Mouse (Mus musculus): ENCODE data around the gene Csnk1g1.

The Csnk1g1 gene

DNA sequence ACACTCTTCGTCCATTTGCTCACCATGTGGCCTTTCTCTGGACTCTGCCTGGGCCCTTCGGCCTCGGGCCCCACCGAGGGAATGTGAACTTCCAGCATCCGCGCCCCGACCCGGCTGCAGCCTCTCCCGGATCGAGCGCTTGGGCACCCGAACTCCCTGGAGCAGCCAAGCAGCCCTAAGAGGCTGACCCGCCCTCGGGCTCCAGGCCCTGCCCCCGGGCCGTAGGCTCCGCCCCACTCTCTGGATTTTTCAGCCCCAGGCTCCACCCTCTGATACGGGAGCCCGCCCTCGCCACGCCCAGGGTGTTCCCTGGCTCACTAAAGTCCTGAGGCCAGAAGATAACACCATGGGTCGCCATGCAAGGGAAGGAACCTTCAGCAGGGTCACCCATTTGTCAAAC, 160.9 kb downstream of the Csnk1g1 start, which contains the start of gene Snx22:
Gene Snx22 (minus strand): TSS at position 137 of the 400 bp plus-strand sequence.
- peak; percentile 88 to 92 for DNase-seq

DNA sequence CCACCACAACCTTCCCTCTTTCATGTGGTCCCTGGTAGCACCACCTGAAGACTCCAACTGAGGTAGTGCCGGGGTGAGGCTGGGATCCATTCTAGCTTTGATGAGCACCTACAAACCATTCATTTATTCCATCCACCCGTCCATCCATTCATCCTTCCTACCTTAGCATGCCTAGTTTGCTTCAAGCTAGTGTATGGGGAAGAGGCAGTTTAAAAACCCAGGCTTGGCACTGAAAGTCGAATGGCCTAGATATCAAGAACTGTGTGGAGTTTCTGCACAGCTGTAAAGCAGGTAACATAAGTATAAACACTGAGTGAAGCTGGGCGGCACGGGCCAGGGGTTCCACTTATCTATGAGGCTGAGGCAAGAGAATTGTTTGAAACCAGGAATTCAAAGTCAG, 161.4 kb downstream of the Csnk1g1 start:
- DNase-seq, result no peak

DNA sequence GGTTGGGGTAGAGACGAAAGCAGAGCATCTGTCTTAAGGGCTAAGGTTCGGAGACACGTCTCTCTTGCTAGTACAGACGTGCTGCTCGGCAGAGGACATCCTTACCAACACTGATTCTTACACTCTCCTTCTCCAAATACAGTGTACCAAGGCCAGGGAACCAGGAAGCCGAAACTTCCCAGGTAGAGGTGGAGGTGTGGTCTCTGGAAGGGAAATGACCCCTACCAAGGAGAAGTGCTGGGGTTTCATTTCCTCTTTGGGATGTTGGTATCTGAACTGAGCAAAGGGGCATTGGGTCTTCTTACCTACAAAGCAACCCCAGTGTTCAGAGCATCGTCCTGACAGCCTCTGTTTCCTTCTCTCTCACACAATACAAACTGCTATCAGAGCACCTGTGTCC, 164.0 kb downstream of the Csnk1g1 start:
- DNase-seq, result no peak

DNA sequence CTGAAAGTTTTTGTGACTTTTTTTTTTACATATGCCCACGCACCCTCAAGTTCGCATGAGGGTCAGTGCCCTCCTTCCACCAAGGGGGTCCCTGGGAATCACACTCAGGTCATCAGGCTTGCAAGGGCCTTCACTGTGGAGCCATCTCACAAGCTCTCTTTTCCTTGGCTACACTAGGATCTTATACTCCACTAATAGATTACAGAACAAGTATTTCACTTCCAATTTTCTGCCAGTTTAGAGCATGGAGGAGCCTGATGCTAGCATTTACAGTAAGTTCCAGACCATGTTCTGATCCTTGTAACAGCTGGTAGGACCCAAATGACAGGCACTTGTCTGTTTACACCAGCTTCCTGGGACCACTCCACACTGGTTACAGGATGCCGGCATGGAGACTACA, 169.3 kb downstream of the Csnk1g1 start:
- DNase-seq, result no peak

DNA sequence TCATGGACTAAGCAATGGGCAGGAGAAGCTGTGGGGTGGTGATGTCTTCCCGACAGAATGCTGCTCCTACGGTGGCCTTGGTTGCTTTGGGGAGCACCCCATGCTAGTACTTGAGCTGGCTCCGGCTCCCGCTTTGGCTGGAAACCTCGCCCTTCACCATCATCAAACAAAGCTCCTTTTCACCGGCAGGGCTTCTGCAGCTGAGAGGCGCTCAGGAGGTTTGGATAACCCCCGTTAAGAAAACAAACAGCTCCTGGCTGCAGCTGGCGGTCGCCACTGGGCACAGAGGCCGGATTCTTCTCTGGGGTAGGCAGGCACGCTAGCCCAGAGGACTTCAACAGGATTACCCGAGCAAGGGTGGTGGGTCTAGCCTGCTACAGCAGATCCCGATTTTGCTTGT, 169.8 kb downstream of the Csnk1g1 start:
- DNase-seq, result no peak

DNA sequence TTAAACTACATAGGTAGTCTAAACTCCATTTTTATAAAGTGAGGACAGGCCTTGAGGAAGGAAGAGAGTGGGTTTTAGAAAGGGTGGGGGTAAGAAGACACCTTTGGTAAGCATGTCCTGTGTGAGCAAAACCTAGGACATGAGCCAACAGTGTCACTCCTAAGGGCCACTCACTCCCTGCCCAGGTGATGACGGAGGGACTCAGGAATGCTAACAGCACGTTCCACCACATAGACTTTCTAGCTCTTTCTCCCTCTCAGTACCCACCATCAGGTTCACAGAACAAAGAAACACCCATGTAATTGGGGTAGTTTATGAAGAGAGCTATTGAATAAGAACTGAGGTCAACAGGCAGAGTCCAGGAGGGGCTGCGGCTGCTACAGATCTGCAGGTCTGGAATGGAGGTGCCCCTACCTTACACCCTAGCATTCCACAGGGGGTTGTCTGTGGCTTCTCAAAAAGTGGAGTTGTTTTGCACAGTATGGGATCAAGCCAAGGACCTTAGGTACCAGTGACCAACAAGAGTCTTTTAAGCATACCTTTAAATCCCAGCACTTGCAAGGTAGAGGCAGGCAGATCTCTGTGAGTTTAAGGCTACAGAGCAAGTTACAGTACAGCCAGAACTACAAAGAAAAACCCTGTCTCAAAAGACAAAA, 172.2 kb downstream of the Csnk1g1 start:
- DNase-seq, result no peak

DNA sequence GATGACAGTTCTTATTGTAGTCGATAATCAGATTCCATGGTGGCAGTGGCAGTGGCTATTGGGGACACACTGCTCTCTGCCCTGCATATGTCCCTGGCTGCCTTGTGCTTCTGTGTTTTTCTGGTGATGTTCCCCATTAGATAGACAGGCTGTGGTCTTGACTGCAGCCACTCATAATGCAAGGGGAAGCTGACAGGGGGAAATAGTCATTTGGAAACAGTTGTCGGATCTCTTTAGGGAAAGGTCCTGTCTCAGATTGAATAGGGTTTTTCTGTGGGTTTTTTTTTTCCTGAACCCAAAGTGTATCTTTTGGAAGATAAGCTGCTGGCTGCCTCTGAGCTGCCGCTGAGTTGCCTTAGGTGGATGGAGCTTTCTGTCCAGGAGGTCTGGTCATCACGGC, 173.3 kb downstream of the Csnk1g1 start:
- no peak for DNase-seq

DNA sequence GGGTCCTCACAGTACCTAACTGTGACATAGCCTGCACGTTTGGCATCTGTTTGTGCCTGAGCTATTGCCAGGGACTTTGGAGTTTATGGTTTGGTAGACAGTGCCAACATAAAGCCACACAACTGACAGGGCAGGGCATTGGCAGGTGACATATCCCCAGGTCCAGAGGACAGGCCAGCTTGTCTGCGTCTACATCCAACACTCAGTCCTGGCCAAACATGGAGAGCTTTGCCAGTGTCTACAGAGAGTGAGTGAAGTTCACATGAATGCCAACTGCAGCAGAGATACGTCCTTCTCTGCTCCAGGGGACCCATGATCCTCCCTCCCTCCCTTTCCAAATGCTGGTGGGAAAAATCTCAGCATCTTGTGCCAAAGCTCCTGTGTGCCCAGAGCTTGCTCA, 175.4 kb downstream of the Csnk1g1 start:
- DNase-seq, result no peak

DNA sequence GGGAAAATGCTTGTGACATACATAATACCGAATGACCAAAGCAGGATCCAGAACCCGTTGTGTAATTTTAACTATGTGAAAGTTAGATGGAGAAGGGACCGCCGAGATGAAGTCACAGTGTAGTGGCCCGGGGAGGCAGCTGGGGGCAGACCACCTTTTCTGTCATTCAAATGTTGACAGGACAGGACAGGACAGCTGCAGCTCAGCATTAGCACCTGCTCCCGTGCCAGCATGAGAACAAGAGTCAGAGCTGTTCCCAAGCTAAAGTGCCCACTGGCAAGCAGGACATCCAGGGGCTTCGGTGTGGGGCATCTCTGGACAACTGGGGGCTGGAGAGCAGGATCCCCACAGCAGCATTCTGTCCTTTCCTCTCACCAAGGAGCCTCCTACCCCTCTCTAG, 178.3 kb downstream of the Csnk1g1 start:
- no peak for DNase-seq

DNA sequence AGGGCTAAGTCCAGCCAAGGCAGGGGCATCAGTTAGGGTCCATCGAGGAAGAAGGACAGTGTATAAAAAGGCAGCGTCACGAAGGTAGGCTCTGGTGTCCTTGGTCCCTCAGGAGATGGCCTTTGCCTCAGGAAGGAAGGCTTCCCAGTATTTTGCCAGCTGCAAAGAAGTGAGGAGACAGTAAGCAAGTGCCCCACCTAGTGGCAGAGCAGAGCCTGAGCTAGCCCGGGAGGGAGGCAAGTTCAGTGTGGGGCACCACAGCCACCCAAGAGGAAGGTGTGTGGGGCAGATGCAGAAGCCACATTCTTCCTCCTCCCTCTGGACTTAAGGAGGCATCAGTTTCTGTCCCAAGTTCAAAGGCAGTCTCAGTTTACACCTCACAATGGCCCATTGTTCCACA, 179.7 kb downstream of the Csnk1g1 start:
- DNase-seq, result peak; percentile 49 to 74

DNA sequence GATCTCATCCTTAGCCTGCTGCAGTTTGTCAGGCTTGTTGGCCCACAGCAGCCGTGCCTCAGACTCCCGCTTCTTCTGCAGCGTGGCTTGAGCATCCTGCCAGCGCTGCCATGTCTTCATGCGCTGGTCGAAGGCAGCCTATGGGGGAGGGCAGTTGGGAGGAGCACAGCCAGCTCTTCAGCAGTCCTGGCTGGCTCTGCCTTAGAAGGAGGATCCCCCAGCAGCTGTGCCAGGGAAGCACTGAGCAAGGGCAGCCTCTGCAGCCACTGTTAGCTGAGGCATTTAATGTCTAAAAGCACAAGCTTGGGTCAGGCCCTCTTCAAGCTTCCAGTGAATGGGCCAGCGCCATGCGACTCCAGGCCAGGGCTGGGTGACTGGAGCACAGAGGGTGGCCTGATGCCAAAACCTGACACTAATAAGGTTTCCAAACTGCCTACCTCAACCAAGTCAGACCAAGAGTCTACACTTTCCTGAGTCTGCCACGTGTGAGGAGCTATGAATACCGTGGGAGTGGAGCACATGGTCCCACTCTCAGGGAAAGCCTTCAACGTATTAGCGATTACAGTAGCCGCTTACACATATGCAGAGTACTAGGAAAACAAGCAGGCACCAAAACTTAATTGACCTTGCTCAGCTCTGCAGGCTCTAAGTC, 182.0 kb downstream of the Csnk1g1 start:
- DNase-seq, result peak in 1 of 2 experiments; percentile 13

DNA sequence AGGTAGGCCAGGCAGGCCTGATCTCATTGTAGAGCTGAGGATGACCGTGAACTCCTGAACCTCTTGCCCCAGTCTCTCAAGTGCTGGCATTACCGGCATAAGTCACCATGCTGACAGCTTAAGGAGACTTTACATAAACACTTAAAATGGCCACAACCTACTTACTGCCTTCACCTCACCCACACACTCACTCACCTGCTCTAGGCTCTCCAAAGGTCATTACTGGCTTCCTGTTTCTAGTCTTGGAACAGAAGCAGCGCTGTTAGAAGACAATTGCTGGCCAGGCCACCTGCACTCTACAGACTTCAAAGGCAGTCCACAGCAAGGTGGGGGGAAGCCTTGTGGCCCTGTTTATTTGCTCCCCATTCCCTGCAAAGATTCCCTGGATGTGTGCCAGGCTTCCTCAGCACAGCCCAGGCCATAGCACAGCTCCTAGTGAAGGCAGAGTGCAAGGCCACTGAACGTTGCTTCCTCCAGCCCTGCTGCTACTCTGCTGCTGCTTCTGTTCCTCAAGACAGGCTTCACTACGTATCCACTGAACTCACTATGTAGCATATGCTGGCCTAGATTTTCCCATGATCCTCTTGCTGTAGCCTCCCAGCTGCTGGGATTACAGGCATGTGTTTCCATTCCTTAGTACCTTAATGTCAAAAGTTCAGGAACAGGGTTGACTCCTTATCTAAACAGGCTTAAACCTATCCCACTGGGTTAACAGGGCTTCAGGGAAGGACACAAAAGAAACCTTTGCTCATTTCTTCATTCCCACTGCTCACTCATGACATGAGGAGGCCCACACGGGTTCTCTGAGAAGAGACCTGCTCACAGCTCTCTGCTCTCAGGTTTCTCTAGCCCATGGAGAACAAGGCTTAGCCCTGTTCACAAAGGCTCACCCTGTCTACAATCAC, 182.9 kb downstream of the Csnk1g1 start:
- peak in 1 of 2 experiments; percentile 27 for DNase-seq

DNA sequence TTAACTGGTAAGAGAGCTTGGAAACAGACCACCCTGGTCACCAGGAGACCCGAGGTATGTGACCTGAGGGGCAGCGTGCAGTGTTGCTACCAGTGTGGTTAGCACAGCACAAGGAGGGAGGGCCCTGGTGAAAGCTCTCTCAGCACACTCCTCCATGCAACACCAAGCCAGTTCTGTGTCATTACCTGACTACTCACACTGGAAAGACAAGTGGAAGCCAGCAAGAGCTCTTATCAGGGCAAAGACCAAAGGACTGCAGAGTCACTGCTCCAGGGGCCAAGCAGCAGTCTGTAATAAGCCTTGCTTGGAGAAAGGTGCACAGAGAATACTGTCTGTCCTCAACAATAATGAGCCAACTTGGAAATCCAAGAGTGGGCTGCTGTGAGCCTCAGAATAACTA, 183.9 kb downstream of the Csnk1g1 start:
- DNase-seq, result no peak

Measured in cerebellum, postnatal 25 days (tissue).